Mouse (Mus musculus) kidney, postnatal 4 days (tissue): ENCODE measurements around the gene Trim12a.
"Not testable (repeated sequence)": the region's sequence is repeated elsewhere in the genome, so short reads cannot be mapped to it uniquely, and the experiment has no call there.

Experiments
- DNase-seq, 2 experiments: peaks; one replicate each; pipeline ENCODE4 v3.0.0; 2021; ENCODE audit warnings: mixed read lengths in 2 of 2

Gene Trim12a

GRCm38 (mm10) chr7:104315369-104316080, at the start of gene Trim12a:
TSS of gene Trim12a (minus strand) at chr7:104315466.
- not testable (repeated sequence) for DNase-seq

DNA sequence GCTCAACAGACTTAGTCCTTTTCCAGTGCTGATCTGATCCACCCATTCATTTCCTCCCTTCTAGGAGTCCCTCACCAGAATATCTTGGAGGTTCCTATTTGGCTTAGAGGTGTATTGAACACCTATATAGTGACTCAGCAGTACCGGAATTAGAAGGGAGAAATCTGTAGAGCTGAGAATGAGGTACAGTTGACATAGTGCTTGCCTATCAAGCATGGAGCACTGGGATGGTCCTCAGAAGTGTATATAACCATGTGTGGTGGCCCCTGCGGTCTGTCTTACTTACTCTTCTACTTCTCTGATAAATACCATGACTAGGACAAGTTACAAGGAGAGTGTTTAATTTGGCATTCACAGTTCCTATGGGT, 38.3 kb upstream of the Trim12a start:
- no peak for DNase-seq

DNA sequence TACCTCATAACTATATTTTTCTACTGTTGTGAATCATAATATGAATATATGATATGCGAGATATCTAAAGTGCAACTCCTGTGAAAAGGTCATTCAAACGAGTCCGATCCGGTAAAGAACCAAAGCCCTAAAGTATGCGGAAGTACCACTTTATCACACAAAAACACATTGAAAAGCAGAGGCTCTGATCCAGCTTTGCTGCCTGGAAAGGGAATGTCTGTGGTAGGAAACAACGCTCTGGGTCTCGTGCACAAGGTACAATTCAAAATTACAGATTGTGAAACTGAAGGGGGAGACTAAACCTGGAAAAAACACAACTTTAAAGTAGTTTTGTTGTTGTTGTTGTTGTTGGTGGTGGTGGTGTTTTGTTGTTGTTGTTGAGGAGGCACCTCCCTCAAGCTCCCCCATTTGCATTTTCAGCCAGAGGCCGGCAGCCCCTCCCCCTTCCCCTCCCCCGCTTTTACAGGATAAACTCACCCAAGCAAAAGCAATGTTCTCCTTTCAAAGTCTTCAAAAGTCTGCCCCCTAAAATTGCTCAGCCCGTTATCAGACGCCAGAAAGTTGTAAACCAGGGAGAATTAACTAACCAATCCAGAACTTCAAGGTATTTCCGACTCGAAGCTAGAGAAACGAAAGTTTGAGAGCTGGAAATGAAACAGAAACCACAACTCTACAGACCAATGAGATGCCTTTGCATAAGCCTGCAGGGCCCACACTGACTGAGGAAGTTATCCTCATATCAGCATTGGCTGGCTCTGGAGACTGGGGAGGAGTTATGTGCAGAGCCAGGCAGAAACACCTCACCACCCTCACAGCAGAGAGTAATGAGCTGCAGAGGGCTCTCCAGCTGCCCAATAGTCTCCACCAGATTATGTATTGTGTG, 37.7 kb upstream of the Trim12a start, which contains the start of gene Trim12c:
Trim12c (minus strand) TSS at position 646 of the 883 bp plus-strand sequence.
- DNase-seq: peak; percentile 65 to 76

DNA sequence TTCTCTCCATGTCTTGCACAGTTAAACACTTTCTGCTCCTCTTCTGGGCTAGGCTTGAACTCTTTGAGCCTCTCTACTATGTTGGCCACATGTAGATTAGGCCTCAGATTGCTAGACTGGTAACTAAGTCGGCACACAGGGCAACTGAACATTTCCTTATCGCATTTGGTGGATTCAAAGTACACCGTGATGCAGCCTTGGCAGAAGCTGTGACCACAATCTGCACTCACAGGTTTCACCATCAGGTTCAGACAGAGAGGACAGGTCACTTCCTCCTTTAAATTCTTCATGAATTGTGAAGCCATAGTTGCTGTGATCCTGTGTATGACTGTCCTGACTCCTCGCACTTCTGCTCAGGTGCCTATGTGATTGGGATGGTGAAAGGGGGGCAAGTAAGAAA, 32.8 kb upstream of the Trim12a start:
- DNase-seq: not testable (repeated sequence)

DNA sequence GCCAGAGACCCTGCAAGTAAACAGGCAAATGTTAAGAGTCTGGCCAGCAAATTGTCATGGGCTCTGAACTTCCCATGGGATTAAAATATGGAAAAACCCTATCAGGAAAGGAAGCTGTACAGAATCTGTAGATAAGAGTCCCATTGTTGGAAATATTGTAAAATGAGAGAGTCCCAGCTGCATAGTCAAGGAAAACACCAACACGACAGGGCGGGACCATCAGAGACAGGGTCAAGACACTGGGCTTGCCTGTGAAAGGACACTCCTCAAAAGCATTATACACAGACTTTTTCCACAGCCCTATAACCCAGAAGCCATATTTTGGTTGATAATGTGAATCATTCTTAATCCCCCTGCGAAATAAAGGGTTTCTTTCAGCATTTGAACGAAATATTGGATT, 25.5 kb upstream of the Trim12a start:
- not testable (repeated sequence) for DNase-seq

DNA sequence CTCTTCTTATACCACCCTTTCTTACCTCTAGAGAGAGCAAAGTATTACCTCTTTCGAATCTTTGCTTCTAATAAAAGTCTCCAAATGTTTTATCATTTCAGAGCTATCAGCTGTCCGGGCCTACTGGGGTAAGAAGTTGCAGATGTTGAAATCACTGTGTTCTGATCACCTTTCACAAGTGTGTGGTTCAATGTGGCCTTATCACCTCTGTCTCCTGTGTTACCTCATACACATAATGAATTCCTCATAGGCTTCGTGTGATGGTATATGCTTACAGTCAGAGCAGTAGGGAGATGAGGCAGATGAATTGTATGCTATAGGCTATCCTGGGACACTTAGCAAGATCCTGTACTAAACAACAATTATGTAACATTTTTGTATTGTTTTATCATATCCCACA, 20.3 kb upstream of the Trim12a start:
- DNase-seq: not testable (repeated sequence)

GRCm38 (mm10) chr7:104329171-104329570, 13.9 kb upstream of the Trim12a start, which contains the start of gene Trim34b:
TSS of gene Trim34b (plus strand) at chr7:104329471.
- not testable (repeated sequence) for DNase-seq

DNA sequence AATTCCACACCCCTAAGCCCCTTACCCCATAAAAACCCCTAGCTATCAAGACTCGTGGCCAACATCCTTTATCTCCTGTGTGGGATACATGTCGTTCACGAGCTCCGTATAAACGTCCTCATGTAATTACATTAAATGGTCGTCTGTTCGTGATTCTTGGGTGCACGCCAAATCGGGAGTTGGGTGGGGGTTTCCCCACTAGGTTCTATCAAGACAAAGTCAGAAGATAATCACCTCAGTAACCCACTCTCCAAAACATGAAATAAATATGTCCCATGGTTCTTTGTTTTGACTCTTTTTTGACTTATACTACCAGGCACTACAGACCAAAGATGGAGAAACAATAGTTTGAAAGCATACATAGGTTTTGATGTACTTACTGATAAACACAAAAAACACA, 6.8 kb upstream of the Trim12a start:
- DNase-seq: no peak

GRCm38 (mm10) chr7:104314796-104315353, 391 bp downstream of the Trim12a start:
- DNase-seq: peak; percentile 3 to 16

GRCm38 (mm10) chr7:104291638-104292400, 23.4 kb downstream of the Trim12a start:
- no peak for DNase-seq

DNA sequence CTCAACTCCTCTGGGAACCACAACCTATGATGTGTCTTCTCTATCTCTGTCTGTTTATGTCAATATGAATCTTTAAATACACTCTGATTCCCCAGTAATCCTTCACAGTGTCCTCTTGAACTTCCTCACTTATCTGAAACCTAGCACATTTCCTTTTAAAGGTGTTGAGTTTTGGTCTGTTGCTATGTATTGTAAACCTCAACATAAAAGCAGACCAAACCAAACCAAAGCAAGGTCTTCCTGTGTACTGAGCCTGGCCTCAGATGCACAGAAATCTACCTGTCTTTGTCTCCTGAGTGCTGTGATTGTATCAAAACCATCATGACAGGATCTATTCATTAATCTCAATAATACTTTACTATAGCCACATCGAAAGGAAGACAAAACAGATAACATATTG, 24.6 kb downstream of the Trim12a start:
- DNase-seq: no peak

- peak; percentile 8 to 13 for DNase-seq
Observed at GRCm38 (mm10) chr7:104287576-104288443, 27.5 kb downstream of the Trim12a start, which contains the start of gene Trim5. TSS of gene Trim5 (minus strand) at chr7:104288094.

GRCm38 (mm10) chr7:104279361-104279760, 35.9 kb downstream of the Trim12a start:
- DNase-seq: not testable (repeated sequence)

GRCm38 (mm10) chr7:104265335-104265734, 49.9 kb downstream of the Trim12a start:
- DNase-seq: not testable (repeated sequence)

DNA sequence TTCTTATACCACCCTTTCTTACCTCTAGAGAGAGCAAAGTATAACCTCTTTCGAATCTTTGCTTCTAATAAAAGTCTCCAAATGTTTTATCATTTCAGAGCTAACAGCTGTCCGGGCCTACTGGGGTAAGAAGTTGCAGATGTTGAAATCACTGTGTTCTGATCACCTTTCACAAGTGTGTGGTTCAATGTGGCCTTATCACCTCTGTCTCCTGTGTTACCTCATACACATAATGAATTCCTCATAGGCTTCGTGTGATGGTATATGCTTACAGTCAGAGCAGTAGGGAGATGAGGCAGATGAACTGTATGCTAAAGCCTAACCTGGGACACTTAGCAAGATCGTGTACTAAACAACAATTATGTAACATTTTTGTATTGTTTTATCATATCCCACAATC, 54.9 kb downstream of the Trim12a start:
- not testable (repeated sequence) for DNase-seq
